Mouse (Mus musculus): ENCODE data around the gene Armc5.

DNA sequence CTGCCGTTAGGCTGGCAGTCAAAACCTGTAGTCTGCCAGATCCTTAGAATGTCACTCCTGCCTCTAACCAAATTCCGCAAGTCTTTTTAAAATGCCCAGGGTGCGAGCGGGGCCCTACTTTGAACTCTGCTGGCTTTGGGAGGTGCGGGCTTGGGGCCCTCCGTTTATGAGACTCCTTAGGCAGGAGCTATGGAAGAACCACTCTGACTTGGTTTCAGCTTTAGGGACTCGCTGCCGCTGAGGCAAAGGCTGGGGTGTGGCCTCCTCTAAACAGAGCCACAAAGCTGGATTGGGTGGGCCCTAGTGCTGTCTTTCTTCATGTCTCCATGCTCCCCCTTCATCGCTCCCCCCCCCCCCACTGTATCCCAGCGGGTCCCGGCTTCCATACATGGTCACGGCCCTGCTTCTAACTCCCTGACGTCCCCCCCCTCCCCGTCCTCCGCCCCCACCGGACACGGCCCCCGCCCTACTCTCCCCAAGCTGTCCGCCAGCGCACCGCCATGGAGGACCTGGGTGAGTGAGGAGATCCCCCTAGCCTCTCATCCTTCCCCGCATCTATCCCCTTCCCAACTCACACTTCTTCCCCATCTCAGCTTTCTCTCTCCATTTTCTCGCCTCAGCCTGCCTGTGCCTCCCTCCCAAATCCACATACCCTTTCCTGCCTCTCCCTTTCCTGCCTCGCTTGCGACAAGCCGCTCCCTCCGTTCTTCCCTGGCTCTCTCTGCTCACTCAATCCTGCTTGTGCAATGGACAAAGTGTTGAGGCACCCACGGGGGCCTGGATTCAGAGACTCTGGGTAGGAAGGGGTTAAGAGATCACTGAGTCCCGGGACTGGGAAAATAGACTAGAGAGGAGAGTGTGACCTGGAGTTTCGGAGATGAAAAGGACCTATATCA, 9.6 kb downstream of the Armc5 start, which contains the start of gene Tgfb1i1:
- TF ChIP-seq POLR2A (IDR thresholded peaks at IDR 0.05; ENCODE audit: borderline replicate concordance, low read depth, low read length) = no peak
- no peak for TF ChIP-seq CTCF (IDR thresholded peaks at IDR 0.05; ENCODE audit: low read depth, low read length)
